Mouse (Mus musculus) G1E (cell line): ENCODE data around the gene Gfod2. TPM values are rescaled to one million over a fixed set of nuclear protein-coding genes. Genes with fewer than 3 reads are reported as not detected.

Source experiments
- ATAC-seq: 2 replicates; pipeline ENCODE4 v1.8.0; 2016; ENCODE audit warnings: mild to moderate bottlenecking; ENCODE audit not compliant: insufficient number of reproducible peaks, poor library complexity, low FRiP score, severe bottlenecking; ENCODE audit errors: extremely low read depth
- DNase-seq: peaks from one replicate; pipeline ENCODE4 v3.0.0; 2012; ENCODE audit warnings: low spot score
- H3K27me3 ChIP-seq: 2 replicates; pipeline ENCODE4 v1.6.1; 2012; ENCODE audit warnings: mild to moderate bottlenecking, low read length, inconsistent platforms; ENCODE audit not compliant: insufficient read depth
- H3K36me3 ChIP-seq: replicated peaks from 2 replicates; pipeline ENCODE3; 2012; ENCODE audit warnings: mild to moderate bottlenecking, inconsistent platforms
- H3K4me1 ChIP-seq: 2 replicates; pipeline ENCODE4 v1.6.1; 2012; ENCODE audit warnings: low read depth, low read length, inconsistent platforms, mixed read lengths; ENCODE audit not compliant: insufficient read depth
- H3K4me3 ChIP-seq: 2 replicates; pipeline ENCODE4 v1.5.1; 2012; ENCODE audit warnings: low read depth, mild to moderate bottlenecking, inconsistent platforms, low read length, moderate library complexity, mixed read lengths
- H3K9me3 ChIP-seq: replicated peaks from 2 replicates; pipeline ENCODE4 v1.6.1; 2012; ENCODE audit warnings: inconsistent platforms
- CTCF ChIP-seq: IDR thresholded peaks from 2 replicates; pipeline ENCODE4 v1.5.1; 2012; ENCODE audit warnings: low read depth, low read length, inconsistent platforms, mixed read lengths
- GATA1 ChIP-seq: IDR thresholded peaks from 2 replicates; pipeline ENCODE4 v1.6.1; 2012; ENCODE audit warnings: borderline replicate concordance, low read length, inconsistent platforms, mixed read lengths
- GATA2 ChIP-seq: IDR thresholded peaks from 2 replicates; pipeline ENCODE4 v1.6.1; 2012; ENCODE audit warnings: low read depth, low read length, inconsistent platforms, borderline replicate concordance
- POLR2AphosphoS5 ChIP-seq: IDR thresholded peaks from 2 replicates; pipeline ENCODE4 v1.6.1; 2012; ENCODE audit warnings: low read depth, low read length, inconsistent platforms; ENCODE audit not compliant: insufficient replicate concordance
- TAL1 ChIP-seq: conservative IDR thresholded peaks from 2 replicates; pipeline ENCODE4 v1.6.1; 2012; ENCODE audit warnings: low read depth, low read length, inconsistent platforms, mixed read lengths
- polyA plus RNA-seq: library from polyadenylated mRNA; stranded (reverse); fragments of >175 nt; gene quantifications from 2 replicates; pipeline ENCODE4 v1.2.3, GENCODE M21; 2012
- total RNA-seq, 2 experiments: library from RNA; stranded (forward) in 1 of 2; stranded (reverse) in 1 of 2; fragments of 200-1000 nt in 1 of 2; fragments of >200 nt in 1 of 2; fragmentation: Nextera tagmentation in 1 of 2; gene quantifications; 2 replicates each; pipeline ENCODE4 v1.2.3; 2014 to 2017

Gene Gfod2
- total RNA-seq (2014; fragmentation: Nextera tagmentation) (0.92 and 4.4 TPM in 2 replicates), total RNA-seq (2017) (1.8 and 4.9 TPM in 2 replicates), polyA plus RNA-seq (2.6 and 3.0 TPM in 2 replicates)

DNA sequence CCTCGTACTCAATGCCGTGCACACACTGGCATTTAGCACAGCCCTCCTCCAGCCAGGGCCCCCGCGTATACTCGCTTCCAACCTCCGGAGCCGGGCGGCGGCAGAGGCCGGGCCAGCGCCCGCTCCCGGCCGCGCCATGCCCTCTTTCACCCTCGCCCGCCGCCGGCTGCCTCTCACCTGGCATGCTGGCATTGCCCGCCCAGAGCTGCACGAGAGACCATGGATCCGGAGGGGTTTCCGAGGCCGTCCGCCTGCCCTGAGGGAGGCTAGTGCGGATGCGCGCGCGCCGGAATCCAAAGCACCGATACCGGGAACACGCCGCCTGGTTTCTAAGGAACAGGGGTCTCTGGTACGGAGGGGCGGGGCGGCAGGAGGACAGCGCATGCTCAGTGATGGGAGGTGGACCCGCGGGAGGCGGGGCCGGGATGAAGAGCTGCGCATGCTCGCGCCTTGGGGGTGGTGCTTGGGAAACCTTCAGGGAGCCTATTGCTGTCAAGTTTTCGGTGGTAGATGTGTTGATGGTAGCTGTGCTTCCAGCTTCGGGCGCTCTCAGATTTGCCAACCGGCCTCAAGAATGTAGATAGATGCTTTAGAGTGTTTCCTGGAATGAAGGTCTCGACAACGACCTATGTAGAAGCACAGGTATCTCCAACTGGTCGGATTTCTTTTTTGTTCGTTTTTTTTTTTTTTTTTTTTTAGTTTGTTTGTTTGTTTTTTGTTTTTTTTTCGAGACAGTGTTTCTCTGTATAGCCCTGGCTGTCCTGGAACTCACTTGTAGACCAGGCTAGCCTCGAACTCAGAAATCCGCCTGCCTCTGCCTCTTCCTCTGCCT is at the start of gene Gfod2:
TSS of gene Gfod2 (minus strand) at position 388 of the 832 bp plus-strand sequence.
- Histone ChIP-seq H3K27me3 (peaks cover 4% of the 10 kb centered on the region; the same call in 1 of the 2 replicates), H3K36me3 (no peaks in the 10 kb centered on the region), H3K4me1 (peaks cover 17% of the 10 kb centered on the region), H3K9me3 (no peaks in the 10 kb centered on the region), H3K4me3 (peak within 1 kb of the TSS; percentile 83)
- TF ChIP-seq CTCF: no peak
- TF ChIP-seq GATA1: no peak
- TF ChIP-seq TAL1: no peak
- no peak for TF ChIP-seq POLR2AphosphoS5
- no peak for TF ChIP-seq GATA2
- DNase-seq (peak; percentile 97), ATAC-seq (peak; percentile 88)

DNA sequence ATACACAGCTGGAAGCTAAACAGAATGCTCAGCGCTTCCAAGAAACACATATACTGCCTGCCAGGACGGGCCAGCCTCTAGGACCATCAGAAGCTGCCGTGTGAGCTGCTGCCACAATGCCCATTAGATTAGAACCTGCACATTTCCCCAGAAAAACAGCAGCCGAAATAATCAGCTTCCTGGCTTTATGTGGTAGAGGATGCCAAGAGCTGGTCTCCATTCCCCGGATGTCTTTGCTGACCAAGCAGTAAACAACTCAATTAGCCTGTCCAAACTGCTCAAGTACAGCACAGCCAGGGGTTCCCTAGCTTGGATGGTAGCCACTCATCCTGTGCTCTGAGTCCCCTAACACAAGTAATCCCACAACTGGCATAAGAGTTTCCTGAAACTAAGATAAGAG is 49.3 kb upstream of the Gfod2 start:
- no peaks in the 10 kb centered on the region for H3K9me3 ChIP-seq
- no peaks in the 10 kb centered on the region for H3K27me3 ChIP-seq
- no peak for ATAC-seq
- H3K4me1 ChIP-seq: peaks cover 77% of the 10 kb centered on the region
- peaks cover 74% of the 10 kb centered on the region for H3K36me3 ChIP-seq
- TF ChIP-seq TAL1: no peak
- no peak for TF ChIP-seq POLR2AphosphoS5
- TF ChIP-seq GATA2: no peak
- TF ChIP-seq CTCF: no peak
- TF ChIP-seq GATA1: no peak
- no peak for DNase-seq
- H3K4me3 ChIP-seq: no peak overlapping the region

DNA sequence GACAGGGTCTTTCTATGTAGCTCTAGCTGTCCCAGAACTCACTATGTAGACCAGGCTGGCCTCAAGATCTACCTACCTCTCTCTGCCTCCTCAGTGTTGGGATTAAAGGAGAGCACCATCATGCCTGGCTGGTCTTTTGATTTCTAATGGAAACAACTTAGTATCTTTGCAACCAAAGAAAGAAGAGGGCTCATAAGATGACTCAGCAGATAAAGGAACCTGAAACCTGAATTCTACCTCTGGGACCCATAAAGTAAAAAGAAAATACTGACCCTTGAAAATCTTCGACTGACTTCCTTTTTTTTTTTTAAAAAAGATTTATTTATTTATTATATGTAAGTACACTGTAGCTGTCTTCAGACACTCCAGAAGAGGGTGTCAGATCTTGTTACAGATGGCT is 47.5 kb upstream of the Gfod2 start:
- Histone ChIP-seq H3K9me3 (no peaks in the 10 kb centered on the region), H3K36me3 (peaks cover 56% of the 10 kb centered on the region), H3K4me1 (peaks cover 73% of the 10 kb centered on the region), H3K27me3 (no peaks in the 10 kb centered on the region), H3K4me3 (no peak overlapping the region)
- DNase-seq: no peak
- no peak for ATAC-seq
- no peak for TF ChIP-seq GATA2
- TF ChIP-seq GATA1: no peak
- no peak for TF ChIP-seq POLR2AphosphoS5
- TF ChIP-seq TAL1: no peak
- TF ChIP-seq CTCF: no peak

DNA sequence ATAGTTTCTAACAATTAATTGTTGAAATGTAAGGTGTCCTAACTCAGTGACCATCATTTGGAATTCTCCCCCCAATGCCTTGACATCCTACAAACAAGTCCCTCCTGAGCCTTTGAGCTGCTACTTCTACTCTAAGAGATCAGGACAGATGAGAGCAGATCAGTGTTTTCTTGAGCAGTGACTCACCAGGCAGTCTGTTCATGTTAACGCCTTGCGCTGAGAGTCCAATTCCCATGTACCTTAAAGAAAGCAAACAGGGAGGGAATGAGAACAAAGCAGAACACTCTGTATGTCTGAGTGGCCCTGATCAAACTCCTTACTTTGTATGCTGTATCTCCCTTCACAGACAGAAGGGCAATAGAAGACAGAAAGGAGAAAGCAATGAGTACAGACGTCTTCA is 46.9 kb upstream of the Gfod2 start:
- H3K4me1 ChIP-seq: peaks cover 72% of the 10 kb centered on the region
- TF ChIP-seq CTCF (no peak), POLR2AphosphoS5 (no peak), GATA2 (no peak), GATA1 (no peak), TAL1 (no peak)
- ATAC-seq: no peak
- no peaks in the 10 kb centered on the region for H3K27me3 ChIP-seq
- H3K4me3 ChIP-seq: no peak overlapping the region
- H3K36me3 ChIP-seq: peaks cover 51% of the 10 kb centered on the region
- H3K9me3 ChIP-seq: no peaks in the 10 kb centered on the region
- no peak for DNase-seq

DNA sequence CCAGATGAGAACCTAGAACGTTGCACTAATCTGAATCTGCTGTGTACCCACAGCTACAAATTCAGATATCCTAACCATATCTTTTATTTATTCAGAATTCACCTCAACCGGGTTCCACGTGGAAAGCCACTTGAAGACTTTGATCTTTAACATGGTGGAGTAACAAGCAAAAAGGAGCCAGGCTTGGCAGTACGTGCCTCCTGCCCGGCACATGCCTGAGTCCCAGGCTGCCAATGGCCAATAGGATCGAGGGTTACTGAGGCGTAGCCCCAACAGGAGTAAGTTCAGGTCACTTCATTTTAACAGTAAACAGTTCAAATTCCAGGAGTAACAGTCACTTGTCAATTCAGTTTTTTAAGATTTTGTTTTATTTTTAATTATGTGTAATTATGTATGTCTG is 46.3 kb upstream of the Gfod2 start:
- H3K36me3 ChIP-seq: peaks cover 54% of the 10 kb centered on the region

DNA sequence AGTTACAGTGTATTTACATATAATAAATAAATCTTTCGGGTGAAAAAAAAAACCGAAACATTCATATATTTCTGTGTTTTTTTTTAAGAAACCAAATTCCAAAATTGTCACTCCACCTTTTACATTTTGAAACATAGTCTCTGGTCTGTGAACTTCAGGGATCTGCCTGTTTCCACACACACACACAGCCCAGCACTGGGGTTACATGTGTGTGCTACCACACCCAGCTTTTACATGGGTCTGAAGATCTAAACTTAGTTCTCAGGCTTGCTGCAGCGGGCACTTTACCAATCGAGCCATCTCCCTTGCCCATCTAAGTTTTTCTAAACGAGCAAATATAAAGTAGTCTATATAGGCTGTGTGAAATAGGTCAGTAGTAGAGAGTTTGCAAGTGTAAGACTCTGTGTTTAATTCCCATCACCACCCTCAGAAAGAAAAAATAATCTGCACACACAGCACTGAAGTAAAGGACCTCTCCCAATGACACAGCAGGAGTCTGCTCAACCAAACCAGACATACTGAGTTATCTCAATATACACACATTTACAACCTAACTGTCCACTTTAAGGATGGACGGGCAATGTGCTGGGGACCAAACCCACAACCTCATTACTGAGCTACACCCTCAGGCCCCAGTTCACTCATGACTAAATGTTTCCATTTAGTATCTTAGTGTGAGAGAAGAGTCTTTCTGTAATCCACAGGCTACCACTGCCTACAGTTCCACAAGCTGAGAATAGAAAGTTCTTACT is 42.9 kb upstream of the Gfod2 start:
- no peaks in the 10 kb centered on the region for H3K9me3 ChIP-seq

More for the DNA sequence above, 46.3 kb upstream of the Gfod2 start:
- peaks cover 75% of the 10 kb centered on the region for H3K4me1 ChIP-seq
- no peak for TF ChIP-seq POLR2AphosphoS5
- no peak for TF ChIP-seq GATA1
- TF ChIP-seq GATA2: no peak
- no peak for TF ChIP-seq CTCF
- TF ChIP-seq TAL1: no peak
- no peaks in the 10 kb centered on the region for H3K9me3 ChIP-seq
- DNase-seq (no peak), ATAC-seq (no peak)
- H3K27me3 ChIP-seq: no peaks in the 10 kb centered on the region
- H3K4me3 ChIP-seq: no peak overlapping the region

More for the DNA sequence above, 42.9 kb upstream of the Gfod2 start:
- peaks cover 70% of the 10 kb centered on the region for H3K4me1 ChIP-seq
- H3K4me3 ChIP-seq: peak overlapping the region; percentile 30; the same call in 1 of the 2 replicates
- TF ChIP-seq GATA2 (no peak), GATA1 (no peak), TAL1 (peak; percentile 75)
- H3K27me3 ChIP-seq: no peaks in the 10 kb centered on the region
- DNase-seq (peak; percentile 59), ATAC-seq (peak; percentile 96)
- H3K36me3 ChIP-seq: peaks cover 48% of the 10 kb centered on the region
